Mouse (Mus musculus) CD4-positive, CD25-positive, alpha-beta regulatory T cell, adult 2 months (primary cell): Measurements from ENCODE around the gene Cox4i2.
A peak's percentile ranks its signal among the peaks of the same experiment; 100 is the strongest.

Experiments
- DNase-seq: peaks from one replicate; pipeline ENCODE4 v3.0.0-alpha.2; 2012; ENCODE audit warnings: low read depth, low spot score

The Cox4i2 gene

DNA sequence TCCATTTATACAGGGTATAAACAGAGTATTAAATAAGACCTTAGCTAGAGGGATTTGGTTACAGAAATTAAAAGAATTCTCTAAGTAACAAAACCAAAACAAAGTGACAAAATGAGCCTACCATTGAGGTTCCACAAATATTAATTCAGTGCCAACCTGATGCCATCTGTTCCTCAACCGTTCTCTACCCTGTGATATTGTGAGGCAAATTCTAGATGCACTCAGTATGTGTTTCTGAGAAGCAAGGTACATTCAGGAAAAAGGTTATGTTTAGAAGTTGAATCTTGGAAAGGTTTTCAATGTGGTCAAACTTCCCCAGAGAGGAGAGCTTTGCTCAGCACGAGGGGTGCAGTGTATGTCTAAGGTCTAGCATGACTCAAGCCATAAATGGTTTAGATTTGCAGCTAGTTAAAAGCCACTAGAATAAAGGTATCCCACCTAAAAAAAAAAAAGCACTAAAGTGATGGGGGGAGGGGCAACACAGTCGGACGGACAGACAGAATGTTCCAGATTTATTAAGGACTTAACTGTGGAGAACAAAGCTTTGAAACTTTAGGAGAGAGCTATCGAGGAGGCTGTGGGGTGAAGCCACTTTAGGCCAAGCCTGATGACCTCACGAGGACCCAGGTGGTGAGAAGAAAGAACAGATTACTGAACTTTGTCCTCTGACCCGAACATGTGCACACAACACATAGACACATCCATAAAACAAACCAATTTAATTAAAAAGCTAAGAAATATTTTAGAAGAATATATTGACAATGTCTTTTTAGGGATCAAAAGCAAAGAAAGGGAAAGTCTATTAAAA, 46.2 kb downstream of the Cox4i2 start:
- DNase-seq: no peak

DNA sequence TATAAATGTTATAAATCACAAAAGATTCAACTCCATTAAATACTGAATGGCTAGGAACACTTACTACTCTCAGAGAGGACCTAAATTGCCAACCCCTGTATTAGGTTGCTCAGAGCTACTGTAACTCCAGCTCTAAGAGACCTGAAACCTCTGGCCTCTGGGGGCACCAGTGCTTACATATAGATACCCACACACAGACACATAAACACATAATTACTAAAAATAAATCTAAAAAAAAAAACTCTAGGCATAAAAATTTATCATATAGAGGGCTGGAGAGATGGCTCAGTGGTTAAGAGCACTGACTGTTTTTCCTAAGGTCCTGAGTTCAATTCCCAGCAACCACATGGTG, 46.8 kb downstream of the Cox4i2 start:
- DNase-seq: peak; percentile 28

DNA sequence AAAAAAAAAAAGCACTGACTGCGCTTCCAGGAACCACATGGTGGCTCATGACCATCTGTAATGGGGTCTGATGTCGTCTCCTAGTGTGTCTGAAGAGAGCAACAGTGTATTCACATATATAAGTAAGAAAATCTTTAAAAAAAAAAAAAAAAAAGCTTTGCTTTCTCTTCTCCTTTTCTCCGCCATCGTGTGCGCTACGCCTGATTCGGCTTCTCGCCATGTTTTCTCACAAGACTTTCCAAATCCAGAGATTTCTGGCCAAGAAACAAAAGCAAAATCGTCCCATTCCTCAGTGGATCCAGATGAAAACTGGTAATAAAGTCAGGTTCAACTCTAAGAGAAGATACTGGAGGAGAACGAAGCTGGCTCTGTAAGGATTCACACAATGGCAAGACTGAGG, 48.3 kb downstream of the Cox4i2 start:
- no peak for DNase-seq

DNA sequence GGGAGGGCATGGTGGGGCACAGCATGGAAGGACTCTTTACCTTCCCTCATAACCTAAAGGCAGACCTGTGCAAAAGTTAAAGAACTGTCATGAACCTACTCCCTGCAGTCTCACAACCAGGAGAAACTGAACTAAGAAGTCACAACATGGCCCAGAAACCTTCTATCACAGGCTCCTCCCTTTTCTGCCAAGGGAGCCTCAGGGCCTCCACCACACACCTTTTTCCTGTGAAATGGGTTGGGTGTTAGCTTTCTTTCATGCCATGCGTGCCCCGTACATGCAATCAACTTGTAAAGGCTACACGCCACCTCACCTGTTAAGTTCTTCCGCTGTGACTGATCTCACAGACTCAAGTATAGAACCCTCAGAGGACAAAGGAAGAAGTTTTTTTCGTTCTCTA, 49.1 kb downstream of the Cox4i2 start:
- DNase-seq: peak; percentile 58

DNA sequence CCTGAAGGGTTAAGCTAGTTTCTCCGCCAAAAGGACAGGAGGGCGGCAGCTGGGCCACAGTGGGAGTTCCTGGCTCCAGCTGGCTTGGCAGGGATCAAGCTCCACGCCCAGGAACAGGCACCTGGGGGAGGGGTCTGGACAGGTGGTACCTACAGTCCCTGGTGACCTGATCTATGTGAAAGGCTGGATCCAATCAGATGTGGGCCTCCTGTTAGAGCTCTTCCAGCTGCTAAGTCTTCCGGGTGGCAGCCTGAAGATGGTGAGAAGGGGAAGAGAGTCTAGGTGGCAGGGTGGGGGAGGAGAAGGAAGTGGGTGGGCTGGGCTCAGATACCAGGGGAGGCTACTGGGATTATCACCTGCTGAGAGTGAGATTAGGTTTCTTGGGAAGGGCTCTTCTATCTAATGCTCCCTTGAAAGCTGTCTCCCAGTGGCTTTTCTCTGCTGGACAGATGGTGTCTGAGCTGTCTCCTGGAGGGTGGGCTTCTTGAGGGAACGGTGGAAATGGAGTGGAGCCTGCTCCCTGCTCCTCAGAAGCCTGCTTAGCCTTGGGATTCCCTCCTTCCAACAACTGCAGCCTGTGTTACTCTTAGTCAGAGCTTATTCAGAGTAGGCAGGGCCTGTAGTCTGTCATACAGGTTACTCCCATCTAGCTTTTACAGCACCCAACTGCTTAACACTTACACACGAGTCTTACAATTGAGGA, 50.6 kb downstream of the Cox4i2 start:
- DNase-seq: no peak

- no peak for DNase-seq
These were observed 51.1 kb downstream of the Cox4i2 start for GRCm38 (mm10) chr2:152805111-152805490.

DNA sequence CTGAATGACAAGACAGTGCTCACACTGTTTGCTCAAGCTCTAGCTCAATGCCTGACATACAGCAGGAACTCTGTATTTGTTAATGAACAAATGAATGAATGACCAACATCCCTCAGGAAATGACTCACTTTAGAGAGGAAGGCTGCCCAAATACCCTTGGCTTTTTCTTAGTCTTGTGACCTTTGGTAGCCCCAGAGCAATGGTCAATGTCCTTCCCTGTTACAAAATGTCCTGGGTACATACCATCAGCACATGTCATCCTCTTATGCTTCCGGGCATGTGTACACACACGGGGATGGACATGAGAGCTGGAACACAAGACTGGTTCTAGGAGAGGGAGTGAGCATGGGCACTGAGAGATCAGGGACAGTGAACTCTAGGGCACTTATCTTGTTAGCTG, 52.1 kb downstream of the Cox4i2 start:
- no peak for DNase-seq

- no peak for DNase-seq
These were observed 54.2 kb downstream of the Cox4i2 start for GRCm38 (mm10) chr2:152808178-152808577.

DNA sequence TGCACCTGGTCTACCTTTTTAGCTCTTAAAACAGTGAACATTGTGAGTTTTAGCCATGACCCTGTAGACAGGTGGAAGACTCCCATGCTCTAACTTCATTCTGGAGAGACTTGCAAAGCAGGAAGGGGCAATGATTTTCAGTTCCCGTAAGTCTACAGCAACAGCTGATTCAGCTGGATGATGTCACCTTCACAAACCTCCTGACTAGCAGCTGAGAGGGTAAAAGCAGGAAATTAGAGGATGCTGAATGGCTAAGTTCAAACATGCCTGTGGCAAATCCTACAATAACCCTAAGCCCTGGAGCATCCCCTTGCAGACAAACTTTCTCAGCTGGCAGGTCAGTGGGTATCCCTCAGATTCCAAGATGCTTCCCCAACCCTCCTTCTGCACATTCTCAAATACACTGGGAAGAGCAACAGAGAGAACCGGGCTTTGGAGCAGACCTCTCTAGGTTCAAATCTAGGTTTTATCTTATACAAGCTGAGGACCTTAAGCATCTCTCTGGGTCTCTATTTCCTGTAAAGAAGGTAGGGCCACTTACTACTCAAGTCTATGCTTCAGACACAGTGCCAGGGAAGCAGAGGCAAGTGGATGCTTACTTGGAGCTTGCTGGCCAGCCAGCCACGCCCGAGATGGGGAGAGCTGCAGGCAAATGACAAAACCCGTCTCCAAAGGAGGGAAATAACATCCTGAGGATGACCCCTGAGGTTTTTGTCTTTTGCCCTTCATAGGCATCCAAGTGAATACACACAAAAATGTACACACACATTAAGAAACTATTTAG, 56.4 kb downstream of the Cox4i2 start:
- peak; percentile 53 for DNase-seq

DNA sequence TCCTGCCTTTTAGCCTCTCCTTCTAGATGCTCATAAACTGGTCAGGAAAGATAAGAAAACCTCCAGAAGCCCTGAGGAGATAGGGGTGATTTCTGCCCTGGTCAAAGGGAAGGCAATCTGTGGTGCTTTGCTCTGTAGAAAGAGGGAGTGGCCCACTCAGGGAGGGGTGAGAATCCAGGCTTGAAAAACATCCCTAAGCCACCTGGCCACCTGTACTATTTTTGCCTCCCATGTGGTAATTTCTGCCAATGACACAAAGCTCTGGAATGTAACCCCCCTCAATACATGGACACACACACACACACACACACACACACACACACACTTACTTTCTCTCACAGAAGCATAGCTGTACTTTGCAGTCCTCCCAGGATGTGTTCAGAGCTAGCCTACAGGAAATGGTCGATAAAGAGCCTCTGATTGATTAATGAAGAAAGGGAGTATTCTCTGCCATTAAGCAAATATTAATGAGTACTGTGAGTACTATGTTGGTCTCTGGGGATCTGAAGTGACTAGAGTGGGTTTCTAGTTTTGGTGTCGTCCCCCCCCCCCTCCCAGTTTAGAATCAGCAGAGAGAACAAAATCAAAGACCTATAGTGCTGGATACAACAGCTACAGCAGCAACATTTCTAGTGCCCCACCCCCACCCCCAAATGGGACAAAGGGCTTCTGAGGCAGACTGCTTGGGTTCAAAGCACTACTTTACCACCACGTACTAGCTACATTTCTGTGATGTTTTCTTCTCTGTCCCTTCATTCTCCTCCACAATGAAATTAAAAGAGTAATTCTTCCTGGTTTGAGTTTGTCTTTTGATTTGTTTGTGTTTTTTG, 57.6 kb downstream of the Cox4i2 start:
- DNase-seq: no peak

GRCm38 (mm10) chr2:152813232-152813631, 59.3 kb downstream of the Cox4i2 start:
- no peak for DNase-seq

- no peak for DNase-seq
These were observed 60.4 kb downstream of the Cox4i2 start for GRCm38 (mm10) chr2:152814213-152814874.
